Mouse (Mus musculus) CH12.LX (cell line): ENCODE results near the gene Dhx32. TPM values are rescaled to one million over a fixed set of nuclear protein-coding genes. Genes with fewer than 3 reads are reported as not detected.

Source experiments
- DNase-seq: peaks from one replicate; pipeline ENCODE4 v3.0.0-alpha.2; 2013; ENCODE audit errors: extremely low read depth
- H3K27ac ChIP-seq: 2 replicates; pipeline ENCODE4 v1.5.1; 2012; ENCODE audit warnings: low read depth, mild to moderate bottlenecking, control low read depth, moderate library complexity; ENCODE audit not compliant: insufficient read depth
- H3K27me3 ChIP-seq: replicated peaks from 2 replicates; pipeline ENCODE3; 2012; ENCODE audit warnings: inconsistent platforms
- H3K36me3 ChIP-seq, 2 experiments: replicated peaks in 1 of 2; 2 replicates each; pipeline versions ENCODE3 to v1.6.1; 2012; ENCODE audit warnings: inconsistent platforms in 1 of 2, low read length in 1 of 2, mild to moderate bottlenecking in 1 of 2, mixed read lengths in 1 of 2, moderate library complexity in 1 of 2; ENCODE audit not compliant: control insufficient read depth in 1 of 2, insufficient read depth in 1 of 2
- H3K4me1 ChIP-seq, 2 experiments: 2 replicates each; pipeline ENCODE4 v1.6.1; 2012; ENCODE audit warnings: inconsistent platforms in 1 of 2, moderate library complexity in 1 of 2; ENCODE audit not compliant: insufficient read depth in 2 of 2, control insufficient read depth in 1 of 2
- H3K4me2 ChIP-seq: 2 replicates; pipeline ENCODE4 v1.6.1; 2012; ENCODE audit warnings: low read depth, mild to moderate bottlenecking, control low read depth; ENCODE audit not compliant: poor library complexity, insufficient read depth, severe bottlenecking
- H3K4me3 ChIP-seq, 3 experiments: fragments of 150-350 bp in 1 of 3; sonication (generic) in 1 of 3; replicated peaks in 1 of 3; 2 replicates each; pipeline versions ENCODE3 to v1.5.1; 2011 to 2012; ENCODE audit warnings: low read depth in 2 of 3, low read length in 2 of 3, mild to moderate bottlenecking in 2 of 3, moderate library complexity in 2 of 3, control low read depth in 1 of 3, improper control_type of control experiment in 1 of 3, inconsistent platforms in 1 of 3, mixed read lengths in 1 of 3; ENCODE audit not compliant: poor library complexity in 1 of 3
- H3K79me2 ChIP-seq: replicated peaks from 2 replicates; pipeline ENCODE4 v1.6.1; 2012; ENCODE audit warnings: mild to moderate bottlenecking, moderate library complexity; ENCODE audit not compliant: control insufficient read depth, poor library complexity, insufficient read depth, severe bottlenecking; ENCODE audit errors: extremely low read depth
- H3K9ac ChIP-seq: 2 replicates; pipeline ENCODE4 v1.6.1; 2012; ENCODE audit warnings: low read depth, mild to moderate bottlenecking, control low read depth, moderate library complexity; ENCODE audit not compliant: insufficient read depth
- H3K9me3 ChIP-seq: replicated peaks from 2 replicates; pipeline ENCODE3; 2012; ENCODE audit warnings: low read length, inconsistent platforms, mixed read lengths
- BHLHE40 ChIP-seq: IDR thresholded peaks from 2 replicates; pipeline ENCODE4 v1.6.1; 2011; ENCODE audit warnings: mild to moderate bottlenecking, low read depth, low read length, improper control_type of control experiment
- CHD1 ChIP-seq: IDR thresholded peaks from 2 replicates; pipeline ENCODE4 v1.6.1; 2012; ENCODE audit warnings: low read depth, low read length, improper control_type of control experiment, inconsistent platforms
- CHD2 ChIP-seq: IDR thresholded peaks from 2 replicates; pipeline ENCODE4 v1.6.1; 2011; ENCODE audit warnings: low read length, improper control_type of control experiment
- CTCF ChIP-seq, 2 experiments: IDR thresholded peaks in 1 of 2; conservative IDR thresholded peaks in 1 of 2; 2 replicates each; pipeline ENCODE4 v1.5.1; 2011 to 2012; ENCODE audit warnings: low read depth in 2 of 2, low read length in 2 of 2, improper control_type of control experiment in 1 of 2, inconsistent platforms in 1 of 2, mild to moderate bottlenecking in 1 of 2, moderate library complexity in 1 of 2
- E2F4 ChIP-seq: IDR thresholded peaks from 2 replicates; pipeline ENCODE4 v1.6.1; 2011; ENCODE audit warnings: low read depth, low read length, improper control_type of control experiment; ENCODE audit not compliant: insufficient replicate concordance
- ELF1 ChIP-seq: IDR thresholded peaks from 2 replicates; pipeline ENCODE4 v1.6.1; 2014; ENCODE audit warnings: low read depth, mild to moderate bottlenecking, inconsistent platforms, low read length, improper control_type of control experiment
- ETS1 ChIP-seq: conservative IDR thresholded peaks from 2 replicates; pipeline ENCODE4 v1.6.1; 2012; ENCODE audit warnings: low read depth, mild to moderate bottlenecking, inconsistent platforms, low read length, improper control_type of control experiment, moderate library complexity
- IRF4 ChIP-seq: IDR thresholded peaks from 2 replicates; pipeline ENCODE4 v1.6.1; 2014; ENCODE audit warnings: low read depth, mild to moderate bottlenecking, inconsistent platforms, low read length, improper control_type of control experiment
- JUND ChIP-seq: conservative IDR thresholded peaks from 2 replicates; pipeline ENCODE4 v1.6.1; 2011; ENCODE audit warnings: low read depth, low read length, improper control_type of control experiment
- KAT2A ChIP-seq: IDR thresholded peaks from 2 replicates; pipeline ENCODE4 v1.6.1; 2012; ENCODE audit warnings: low read length, improper control_type of control experiment, inconsistent platforms; ENCODE audit not compliant: insufficient replicate concordance
- MAFK ChIP-seq: IDR thresholded peaks from 2 replicates; pipeline ENCODE4 v1.6.1; 2011; ENCODE audit warnings: low read length, improper control_type of control experiment; ENCODE audit not compliant: insufficient replicate concordance
- MAX ChIP-seq: IDR thresholded peaks from 2 replicates; pipeline ENCODE4 v1.6.1; 2011; ENCODE audit warnings: low read length, improper control_type of control experiment
- MAZ ChIP-seq: IDR thresholded peaks from 2 replicates; pipeline ENCODE4 v1.6.1; 2012; ENCODE audit warnings: low read depth, mild to moderate bottlenecking, inconsistent platforms, low read length, improper control_type of control experiment, moderate library complexity
- MEF2A ChIP-seq: IDR thresholded peaks from 2 replicates; pipeline ENCODE4 v1.6.1; 2014; ENCODE audit warnings: low read depth, mild to moderate bottlenecking, inconsistent platforms, low read length, improper control_type of control experiment, borderline replicate concordance
- NRF1 ChIP-seq: IDR thresholded peaks from 2 replicates; pipeline ENCODE4 v1.6.1; 2014; ENCODE audit warnings: low read depth, mild to moderate bottlenecking, inconsistent platforms, low read length, improper control_type of control experiment, moderate library complexity
- PAX5 ChIP-seq: IDR thresholded peaks from 2 replicates; pipeline ENCODE4 v1.6.1; 2012; ENCODE audit warnings: low read length, inconsistent platforms, mixed read lengths
- POLR2AphosphoS2 ChIP-seq: IDR thresholded peaks from 2 replicates; pipeline ENCODE4 v1.6.1; 2011; ENCODE audit warnings: low read depth, low read length, improper control_type of control experiment
- RAD21 ChIP-seq: IDR thresholded peaks from 2 replicates; pipeline ENCODE4 v1.6.1; 2011; ENCODE audit warnings: low read depth, mild to moderate bottlenecking, low read length, improper control_type of control experiment, moderate library complexity
- SIN3A ChIP-seq: IDR thresholded peaks from 2 replicates; pipeline ENCODE4 v1.6.1; 2012; ENCODE audit warnings: low read length, improper control_type of control experiment, inconsistent platforms
- TBP ChIP-seq: conservative IDR thresholded peaks from 2 replicates; pipeline ENCODE4 v1.6.1; 2011; ENCODE audit warnings: low read depth, low read length, improper control_type of control experiment
- TCF12 ChIP-seq: IDR thresholded peaks from 2 replicates; pipeline ENCODE4 v1.6.1; 2014; ENCODE audit warnings: low read depth, mild to moderate bottlenecking, inconsistent platforms, low read length, improper control_type of control experiment
- UBTF ChIP-seq: IDR thresholded peaks from 2 replicates; pipeline ENCODE4 v1.6.1; 2012; ENCODE audit warnings: low read depth, mild to moderate bottlenecking, inconsistent platforms, low read length, improper control_type of control experiment, moderate library complexity
- USF1 ChIP-seq: IDR thresholded peaks from 2 replicates; pipeline ENCODE4 v1.6.1; 2014; ENCODE audit warnings: low read depth, mild to moderate bottlenecking, inconsistent platforms, low read length, improper control_type of control experiment
- USF2 ChIP-seq: conservative IDR thresholded peaks from 2 replicates; pipeline ENCODE4 v1.6.1; 2011; ENCODE audit warnings: low read depth, low read length, improper control_type of control experiment
- ZKSCAN1 ChIP-seq: IDR thresholded peaks from 2 replicates; pipeline ENCODE4 v1.6.1; 2012; ENCODE audit warnings: low read depth, inconsistent platforms, low read length, improper control_type of control experiment, borderline replicate concordance
- dilution Hi-C: fragments of 300-500 bp; cut with MboI; formaldehyde crosslinking; loops from 2 replicates; pipeline ENCODE4 v1.14.3; 2020; ENCODE audit warnings: low sequenced_read_pairs; ENCODE audit not compliant: extremely low pct_unique_long_range_greater_than_20kb, extremely low pct_ligation_motif_present
- in situ Hi-C: fragments of 300-500 bp; cut with MboI; formaldehyde crosslinking; loops from 3 replicates; pipeline ENCODE4 v1.14.3; 2019; ENCODE audit warnings: low sequenced_read_pairs, low pct_ligation_motif_present, low pct_unique_long_range_greater_than_20kb, mixed read lengths
- polyA plus RNA-seq: library from polyadenylated mRNA; unstranded; fragments of >175 nt; gene quantifications from 2 replicates; pipeline ENCODE4 v1.2.1, GENCODE M21; 2012; ENCODE audit warnings: low read depth; ENCODE audit not compliant: insufficient read length
- total RNA-seq, 2 experiments: library from RNA; depleted of rRNA; stranded (reverse); fragments of 300-350 nt in 1 of 2; fragments of >200 nt in 1 of 2; gene quantifications; 2 replicates each; pipeline ENCODE4 v1.2.3; 2012 to 2014

Dhx32 gene
- total and polyA plus RNA-seq, 3 experiments, result 16.3 to 20.6 (median 16.9) TPM

GRCm38 (mm10) chr7:133792771-133793170 is 10.2 kb upstream of the Dhx32 start:
- in situ Hi-C loops, result no loop called here
- H3K36me3 ChIP-seq, result no peaks in the 10 kb centered on the region
- H3K9me3 ChIP-seq, result peaks cover 6% of the 10 kb centered on the region
- TF ChIP-seq PAX5 (no peak), TBP (no peak), ETS1 (no peak), RAD21 (no peak), USF1 (no peak), KAT2A (no peak), IRF4 (no peak), NRF1 (no peak), BHLHE40 (no peak), USF2 (no peak), ELF1 (no peak), E2F4 (no peak), MEF2A (no peak), UBTF (no peak), MAFK (no peak)
- TF ChIP-seq, all 38 proteins: peak for 0
- no peak overlapping the region for H3K9ac ChIP-seq
- H3K4me1 ChIP-seq, result peaks cover 8 to 34% of the 10 kb centered on the region in 2 experiments; a peak in 3 of 4 replicates
- no peaks in the 10 kb centered on the region for H3K27me3 ChIP-seq
- DNase-seq, result no peak
- dilution Hi-C loops, result no loop called here
- no peaks in the 10 kb centered on the region for H3K79me2 ChIP-seq
- no peak overlapping the region for H3K4me3 ChIP-seq
- H3K27ac ChIP-seq, result no peak overlapping the region
- no peak overlapping the region for H3K4me2 ChIP-seq

- dilution Hi-C loops, result no loop called here
- in situ Hi-C loops, result no loop called here
- H3K27ac ChIP-seq, result no peak overlapping the region
- no peak overlapping the region for H3K4me2 ChIP-seq
- H3K36me3 ChIP-seq, result no peaks in the 10 kb centered on the region
- DNase-seq, result no peak
- peaks cover 6% of the 10 kb centered on the region for H3K9me3 ChIP-seq
- H3K4me1 ChIP-seq, result peaks cover 8 to 34% of the 10 kb centered on the region in 2 experiments; a peak in 3 of 4 replicates
- no peaks in the 10 kb centered on the region for H3K27me3 ChIP-seq
- no peak overlapping the region for H3K4me3 ChIP-seq
- TF ChIP-seq CTCF (conservative IDR thresholded peaks at IDR 0.05 in 1 of 2, IDR thresholded peaks at IDR 0.05 in 1 of 2; ENCODE audit: low read depth in 2 of 2, low read length in 2 of 2), result no peak
- no peak for TF ChIP-seq NRF1
- TF ChIP-seq CHD1, result no peak
- TF ChIP-seq USF1, result no peak
- TF ChIP-seq ZKSCAN1, result no peak
- no peak for TF ChIP-seq POLR2AphosphoS2
- TF ChIP-seq E2F4, result no peak
- TF ChIP-seq CHD2, result no peak
- no peak for TF ChIP-seq USF2
- no peak for TF ChIP-seq ETS1
- no peak for TF ChIP-seq MAZ
- TF ChIP-seq SIN3A, result no peak
- no peak for TF ChIP-seq UBTF
- no peak for TF ChIP-seq PAX5
- TF ChIP-seq TCF12, result no peak
- no peak for TF ChIP-seq MAX
- TF ChIP-seq RAD21, result no peak
- TF ChIP-seq JUND, result no peak
- no peak overlapping the region for H3K9ac ChIP-seq
- H3K79me2 ChIP-seq, result no peaks in the 10 kb centered on the region
Measured at GRCm38 (mm10) chr7:133790608-133791229, 8.2 kb upstream of the Dhx32 start.
